Comparison of ENCODE assay signal across 8 mouse cellular contexts in genomic region chr9:88599206-88600162, GRCm38 (mm10). TPM values are rescaled to one million over a fixed set of nuclear protein-coding genes. Genes with fewer than 3 reads are reported as not detected.
A peak's percentile ranks its signal among the peaks of the same experiment; 100 is the strongest.
DNase-seq lines count a peak whose midpoint lies in the region; ATAC-seq and TF ChIP-seq lines count a peak whose summit lies in the region.
"Not testable (repeated sequence)": the region's sequence is repeated elsewhere in the genome, so short reads cannot be mapped to it uniquely, and the experiment has no call there.

No protein-coding gene starts in this region.

- DNase-seq in CD8-positive naive resting alpha-beta T cell, adult 2 months (ENCODE audit: low read depth in 2 of 2, low spot score in 2 of 2): peak; percentile 70 to 73
- DNase-seq in c-Kit-positive CD71-negative TER-119-negative erythroid progenitor cells, embryonic 14.5 days (ENCODE audit: low read depth): peak; percentile 89
- DNase-seq in heart, postnatal 0 days (ENCODE audit: low spot score): peak; percentile 90
- DNase-seq in kidney, postnatal 4 days: peak; percentile 100

- ATAC-seq in forebrain, embryonic 12.5 days (ENCODE audit: low FRiP score): peak; percentile 99
- ATAC-seq in heart, postnatal 0 days (ENCODE audit: insufficient read depth, low read depth): peak; percentile 100
- ATAC-seq in liver, embryonic 16.5 days (ENCODE audit: low read depth): peak; percentile 98
- ATAC-seq in neural tube, embryonic 13.5 days (ENCODE audit: low read depth): peak; percentile 99

- not testable (repeated sequence) for TF ChIP-seq EP300 in heart, postnatal 0 days (IDR thresholded peaks at IDR 0.05; ENCODE audit: low read depth)

- TF ChIP-seq CTCF in heart, postnatal 0 days (IDR thresholded peaks at IDR 0.05; ENCODE audit: low read depth); testis, adult 2 months (IDR thresholded peaks at IDR 0.05; ENCODE audit: control insufficient read depth, insufficient read depth, insufficient replicate concordance, low read depth, low read length): not testable (repeated sequence)

- H3K4me3 ChIP-seq in forebrain, embryonic 12.5 days (replicated peaks): peak overlapping the region; percentile 36
- peak overlapping the region; percentile 39 for H3K4me3 ChIP-seq in heart, postnatal 0 days (ENCODE audit: low read depth, low read length)
- peak overlapping the region; percentile 50 for H3K4me3 ChIP-seq in liver, embryonic 16.5 days (ENCODE audit: low read depth, low read length)
- H3K4me3 ChIP-seq in neural tube, embryonic 13.5 days: peak overlapping the region; percentile 38
- peak overlapping the region; percentile 92 for H3K4me3 ChIP-seq in testis, adult 2 months (ENCODE audit: control insufficient read depth, low read depth, low read length)

- not testable (repeated sequence) for H3K27ac ChIP-seq in forebrain, embryonic 12.5 days; liver, embryonic 16.5 days (ENCODE audit: low read length); neural tube, embryonic 13.5 days (replicated peaks)
- H3K27ac ChIP-seq in heart, postnatal 0 days (ENCODE audit: low read depth): peak overlapping the region; percentile 69
- H3K27ac ChIP-seq in testis, adult 2 months (ENCODE audit: control insufficient read depth, insufficient read depth, low read depth, low read length): peak overlapping the region; percentile 90

- 1% methylated on average over 47 of the region's 50 CpGs for WGBS in forebrain, embryonic 12.5 days
- 1% methylated on average over 45 of the region's 50 CpGs for WGBS in heart, postnatal 0 days
- WGBS in liver, embryonic 16.5 days (ENCODE audit: insufficient replicate concordance): under 1% methylated on average over 46 of the region's 50 CpGs
- WGBS in neural tube, embryonic 13.5 days: 2% methylated on average over 49 of the region's 50 CpGs

- H3K9me3 ChIP-seq in forebrain, embryonic 12.5 days; heart, postnatal 0 days (replicated peaks; ENCODE audit: control insufficient read depth, low read length); liver, embryonic 16.5 days (replicated peaks; ENCODE audit: control insufficient read depth, low read length); neural tube, embryonic 13.5 days: not testable (repeated sequence)

- H3K36me3 ChIP-seq in forebrain, embryonic 12.5 days (replicated peaks); heart, postnatal 0 days (replicated peaks; ENCODE audit: control insufficient read depth, insufficient read depth, low read length); liver, embryonic 16.5 days (ENCODE audit: control insufficient read depth, insufficient read depth); neural tube, embryonic 13.5 days; testis, adult 2 months (ENCODE audit: control insufficient read depth, insufficient read depth, low read length): not testable (repeated sequence)

- H3K27me3 ChIP-seq in forebrain, embryonic 12.5 days; heart, postnatal 0 days (ENCODE audit: control insufficient read depth, insufficient read depth, low read length); liver, embryonic 16.5 days (ENCODE audit: control insufficient read depth, insufficient read depth, low read depth, low read length); neural tube, embryonic 13.5 days; testis, adult 2 months (ENCODE audit: control insufficient read depth, insufficient read depth, low read length): not testable (repeated sequence)

- H3K9ac ChIP-seq in forebrain, embryonic 12.5 days; heart, postnatal 0 days (replicated peaks; ENCODE audit: low read depth, low read length): not testable (repeated sequence)
- H3K9ac ChIP-seq in liver, embryonic 16.5 days (ENCODE audit: low read depth, low read length): peak overlapping the region; percentile 34; the same call in 1 of the 2 replicates
- H3K9ac ChIP-seq in neural tube, embryonic 13.5 days: peak overlapping the region; percentile 61

- peak overlapping the region; percentile 54 for H3K4me2 ChIP-seq in forebrain, embryonic 12.5 days
- peak overlapping the region; percentile 54 for H3K4me2 ChIP-seq in heart, postnatal 0 days (ENCODE audit: low read depth, low read length)
- H3K4me2 ChIP-seq in liver, embryonic 16.5 days (ENCODE audit: low read depth, low read length): peak overlapping the region; percentile 65
- peak overlapping the region; percentile 57 for H3K4me2 ChIP-seq in neural tube, embryonic 13.5 days

- peak; percentile 46 for TF ChIP-seq POLR2A in testis, adult 2 months (IDR thresholded peaks at IDR 0.05; ENCODE audit: control insufficient read depth, low read depth, low read length)

- not testable (repeated sequence) for H3K4me1 ChIP-seq in forebrain, embryonic 12.5 days; heart, postnatal 0 days (ENCODE audit: control insufficient read depth, insufficient read depth); liver, embryonic 16.5 days (ENCODE audit: control insufficient read depth, low read depth, low read length); neural tube, embryonic 13.5 days (replicated peaks); testis, adult 2 months (ENCODE audit: control insufficient read depth, insufficient read depth, low read length)

RNA-seq across cellular contexts. Expression of gene Trim43a, which starts 18.8 kb away (rescaled TPM):
- polyA plus RNA-seq in forebrain, embryonic 12.5 days (2016; fragmentation: Nextera tagmentation; extraction: Ambion mirVana): 0.20 TPM in 1 of 2 replicates, not detected in the other
- total RNA-seq in heart, postnatal 0 days (2014; rRNA removed; ENCODE audit: low replicate concordance): not detected in 2 replicates
- polyA plus RNA-seq in heart, postnatal 0 days (2015; fragmentation: Nextera tagmentation; extraction: Ambion mirVana): 0.12 and 0.14 TPM in 2 replicates
- polyA plus RNA-seq in liver, embryonic 16.5 days (2015; fragmentation: Nextera tagmentation; extraction: Ambion mirVana): 0.06 and 0.08 TPM in 2 replicates
- polyA plus RNA-seq in neural tube, embryonic 13.5 days (2015; fragmentation: Nextera tagmentation; extraction: Ambion mirVana): 0.17 TPM in 1 of 2 replicates, not detected in the other
- polyA plus RNA-seq in testis, adult 2 months (2012; rRNA removed): 0.10 TPM in 2 replicates

RNA-seq across cellular contexts. Expression of gene Zfp949, which starts 51.7 kb away (rescaled TPM):
- 10.7 and 10.8 TPM in 2 replicates for polyA plus RNA-seq in forebrain, embryonic 12.5 days (2016; fragmentation: Nextera tagmentation; extraction: Ambion mirVana)
- total RNA-seq in heart, postnatal 0 days (2014; rRNA removed; ENCODE audit: low replicate concordance): 3.3 and 4.9 TPM in 2 replicates
- polyA plus RNA-seq in heart, postnatal 0 days (2015; fragmentation: Nextera tagmentation; extraction: Ambion mirVana): 5.6 and 8.3 TPM in 2 replicates
- polyA plus RNA-seq in liver, embryonic 16.5 days (2015; fragmentation: Nextera tagmentation; extraction: Ambion mirVana): 7.9 and 8.4 TPM in 2 replicates
- polyA plus RNA-seq in neural tube, embryonic 13.5 days (2015; fragmentation: Nextera tagmentation; extraction: Ambion mirVana): 18.4 and 20.7 TPM in 2 replicates
- 9.8 and 19.7 TPM in 2 replicates for polyA plus RNA-seq in testis, adult 2 months (2012; rRNA removed)

Comparison
In these comparisons a context has a peak if more than half of its experiments do, and no peak if none do; other contexts are left out.
1. H3K4me3 ChIP-seq: peak in every context shown above with its lines; median percentile 92 in testis, adult 2 months; 50 in liver, embryonic 16.5 days; 39 in heart, postnatal 0 days; 38 in neural tube, embryonic 13.5 days; 36 in forebrain, embryonic 12.5 days.